Mouse (Mus musculus) liver, embryonic 16.5 days (tissue): ENCODE data around the gene Lcn9. TPM values are rescaled to one million over a fixed set of nuclear protein-coding genes. Genes with fewer than 3 reads are reported as not detected.

ENCODE experiments used
- ATAC-seq: fragments of 200-750 bp; cut with Nextera tagmentation; 2 replicates; pipeline ENCODE4 v1.8.0; 2017; ENCODE audit warnings: low read depth, mild to moderate bottlenecking, moderate number of reproducible peaks, moderate library complexity
- H3K27ac ChIP-seq: fragments of 300-500 bp; sonication (generic); 2 replicates; pipeline ENCODE4 v1.5.1; 2014; ENCODE audit warnings: mild to moderate bottlenecking, low read length
- H3K27me3 ChIP-seq: fragments of 300-500 bp; sonication (generic); 2 replicates; pipeline ENCODE4 v1.6.1; 2014; ENCODE audit warnings: low read depth, low read length, mixed read lengths; ENCODE audit not compliant: control insufficient read depth, insufficient read depth
- H3K36me3 ChIP-seq: fragments of 300-500 bp; sonication (generic); 2 replicates; pipeline ENCODE4 v1.6.1; 2014; ENCODE audit warnings: mild to moderate bottlenecking; ENCODE audit not compliant: control insufficient read depth, insufficient read depth
- H3K4me1 ChIP-seq: fragments of 300-500 bp; sonication (generic); 2 replicates; pipeline ENCODE4 v1.6.1; 2014; ENCODE audit warnings: low read depth, low read length, mixed read lengths; ENCODE audit not compliant: control insufficient read depth
- H3K4me2 ChIP-seq: fragments of 300-500 bp; sonication (generic); 2 replicates; pipeline ENCODE4 v1.6.1; 2014; ENCODE audit warnings: low read depth, low read length, mixed read lengths
- H3K4me3 ChIP-seq: fragments of 300-500 bp; sonication (generic); 2 replicates; pipeline ENCODE4 v1.5.1; 2014; ENCODE audit warnings: low read depth, mild to moderate bottlenecking, low read length
- H3K9ac ChIP-seq: fragments of 300-500 bp; sonication (generic); 2 replicates; pipeline ENCODE4 v1.6.1; 2014; ENCODE audit warnings: low read depth, low read length
- H3K9me3 ChIP-seq: fragments of 300-500 bp; sonication (generic); replicated peaks from 2 replicates; pipeline ENCODE4 v1.6.1; 2016; ENCODE audit warnings: low read length; ENCODE audit not compliant: control insufficient read depth
- WGBS: fragments of 180-500 bp; shearing (Covaris S2); extraction: QIAGEN DNeasy Blood & Tissue Kit; methylation state at CpG from one replicate; pipeline ENCODE4 v1.1.7; 2014; ENCODE audit not compliant: insufficient replicate concordance; 5-methylcytosine and 5-hydroxymethylcytosine counted together
- polyA plus RNA-seq: library from polyadenylated mRNA; unstranded; fragments of >200 nt; fragmentation: Nextera tagmentation; extraction: Ambion mirVana; gene quantifications from 2 replicates; pipeline ENCODE4 v1.2.1, GENCODE M21; 2015

The Lcn9 gene
- polyA plus RNA-seq, 1 experiment from 2014 or later: not detected

GRCm38 (mm10) chr2:25859891-25860290 is 36.9 kb downstream of the Lcn9 start:
- Histone ChIP-seq H3K9ac (no peak overlapping the region), H3K4me3 (no peak overlapping the region), H3K4me1 (no peaks in the 10 kb centered on the region; the same call in 1 of the 2 replicates), H3K27ac (no peak overlapping the region), H3K4me2 (no peak overlapping the region), H3K27me3 (peaks cover 23% of the 10 kb centered on the region), H3K9me3 (no peaks in the 10 kb centered on the region), H3K36me3 (no peaks in the 10 kb centered on the region)
- no peak for ATAC-seq
- WGBS: 66% methylated on average over 3 of the region's 3 CpGs

- Histone ChIP-seq H3K9me3 (no peaks in the 10 kb centered on the region), H3K27me3 (peaks cover 32% of the 10 kb centered on the region)
These were observed 39.1 kb downstream of the Lcn9 start for GRCm38 (mm10) chr2:25862038-25862437.

GRCm38 (mm10) chr2:25862696-25863270 is 39.8 kb downstream of the Lcn9 start:
- H3K4me1 ChIP-seq: no peaks in the 10 kb centered on the region; the same call in 1 of the 2 replicates
- no peak for ATAC-seq
- no peaks in the 10 kb centered on the region for H3K36me3 ChIP-seq
- H3K9me3 ChIP-seq: no peaks in the 10 kb centered on the region
- H3K4me2 ChIP-seq: no peak overlapping the region
- H3K4me3 ChIP-seq: no peak overlapping the region
- 44% methylated on average over 5 of the region's 5 CpGs for WGBS
- H3K27ac ChIP-seq: no peak overlapping the region
- H3K9ac ChIP-seq: no peak overlapping the region
- peaks cover 32% of the 10 kb centered on the region for H3K27me3 ChIP-seq

More at GRCm38 (mm10) chr2:25862038-25862437, 39.1 kb downstream of the Lcn9 start:
- ATAC-seq: no peak
- H3K27ac ChIP-seq: no peak overlapping the region
- H3K4me2 ChIP-seq: no peak overlapping the region
- 77% methylated on average over 2 of the region's 2 CpGs for WGBS
- H3K4me1 ChIP-seq: no peaks in the 10 kb centered on the region; the same call in 1 of the 2 replicates
- no peak overlapping the region for H3K9ac ChIP-seq
- H3K36me3 ChIP-seq: no peaks in the 10 kb centered on the region
- H3K4me3 ChIP-seq: no peak overlapping the region

GRCm38 (mm10) chr2:25863337-25864131 is 40.6 kb downstream of the Lcn9 start, which contains the start of gene Kcnt1:
TSS of gene Kcnt1 (plus strand) at chr2:25863734.
- no peak within 1 kb of the TSS for H3K27ac ChIP-seq
- WGBS: 2% methylated on average over 40 of the region's 53 CpGs
- H3K9ac ChIP-seq: no peak within 1 kb of the TSS
- no peak for ATAC-seq
- peak within 1 kb of the TSS; percentile 43 for H3K4me3 ChIP-seq
- no peaks in the 10 kb centered on the region for H3K9me3 ChIP-seq
- H3K4me1 ChIP-seq: no peaks in the 10 kb centered on the region; the same call in 1 of the 2 replicates
- peaks cover 32% of the 10 kb centered on the region for H3K27me3 ChIP-seq
- H3K4me2 ChIP-seq: peak within 1 kb of the TSS; percentile 52
- H3K36me3 ChIP-seq: no peaks in the 10 kb centered on the region

GRCm38 (mm10) chr2:25864230-25864629 is 41.3 kb downstream of the Lcn9 start:
- Histone ChIP-seq H3K36me3 (no peaks in the 10 kb centered on the region), H3K9ac (no peak overlapping the region), H3K4me1 (no peaks in the 10 kb centered on the region; the same call in 1 of the 2 replicates), H3K27ac (no peak overlapping the region), H3K4me2 (peak overlapping the region; percentile 52; the same call in 1 of the 2 replicates), H3K9me3 (no peaks in the 10 kb centered on the region), H3K27me3 (peaks cover 32% of the 10 kb centered on the region), H3K4me3 (no peak overlapping the region)
- 6% methylated on average over 18 of the region's 18 CpGs for WGBS
- ATAC-seq: no peak

- Histone ChIP-seq H3K4me1 (no peaks in the 10 kb centered on the region; the same call in 1 of the 2 replicates), H3K9ac (no peak overlapping the region), H3K9me3 (no peaks in the 10 kb centered on the region), H3K36me3 (no peaks in the 10 kb centered on the region), H3K27me3 (peaks cover 32% of the 10 kb centered on the region), H3K4me3 (no peak overlapping the region), H3K27ac (no peak overlapping the region), H3K4me2 (no peak overlapping the region)
- WGBS: 20% methylated on average over 4 of the region's 4 CpGs
- ATAC-seq: no peak
These were observed 42.5 kb downstream of the Lcn9 start for GRCm38 (mm10) chr2:25865412-25865811.

- ATAC-seq: no peak
- H3K4me1 ChIP-seq: no peaks in the 10 kb centered on the region; the same call in 1 of the 2 replicates
- peaks cover 32% of the 10 kb centered on the region for H3K27me3 ChIP-seq
- no peaks in the 10 kb centered on the region for H3K36me3 ChIP-seq
- no peak overlapping the region for H3K4me2 ChIP-seq
- no peaks in the 10 kb centered on the region for H3K9me3 ChIP-seq
- no peak overlapping the region for H3K27ac ChIP-seq
- H3K9ac ChIP-seq: no peak overlapping the region
- 22% methylated on average over 5 of the region's 5 CpGs for WGBS
- no peak overlapping the region for H3K4me3 ChIP-seq
These were observed 43.7 kb downstream of the Lcn9 start for GRCm38 (mm10) chr2:25866656-25867055.
